Mouse (Mus musculus) brain, adult 10 weeks (tissue): Measurements from ENCODE around the gene Pip5k1a. TPM values are rescaled to one million over a fixed set of nuclear protein-coding genes. Genes with fewer than 3 reads are reported as not detected.

ENCODE experiments used
- polyA plus RNA-seq: library from polyadenylated mRNA; stranded (reverse); fragments of 350-450 nt; fragmentation: Illumina TruSeq; extraction: RNeasy Lipid Tissue Mini Kit (QIAGEN cat#74804); gene quantifications from one replicate; pipeline ENCODE4 v1.2.3, GENCODE M21; 2015; ENCODE audit warnings: low read depth, low replicate concordance

The Pip5k1a gene
- 44.0 TPM for polyA plus RNA-seq

DNA sequence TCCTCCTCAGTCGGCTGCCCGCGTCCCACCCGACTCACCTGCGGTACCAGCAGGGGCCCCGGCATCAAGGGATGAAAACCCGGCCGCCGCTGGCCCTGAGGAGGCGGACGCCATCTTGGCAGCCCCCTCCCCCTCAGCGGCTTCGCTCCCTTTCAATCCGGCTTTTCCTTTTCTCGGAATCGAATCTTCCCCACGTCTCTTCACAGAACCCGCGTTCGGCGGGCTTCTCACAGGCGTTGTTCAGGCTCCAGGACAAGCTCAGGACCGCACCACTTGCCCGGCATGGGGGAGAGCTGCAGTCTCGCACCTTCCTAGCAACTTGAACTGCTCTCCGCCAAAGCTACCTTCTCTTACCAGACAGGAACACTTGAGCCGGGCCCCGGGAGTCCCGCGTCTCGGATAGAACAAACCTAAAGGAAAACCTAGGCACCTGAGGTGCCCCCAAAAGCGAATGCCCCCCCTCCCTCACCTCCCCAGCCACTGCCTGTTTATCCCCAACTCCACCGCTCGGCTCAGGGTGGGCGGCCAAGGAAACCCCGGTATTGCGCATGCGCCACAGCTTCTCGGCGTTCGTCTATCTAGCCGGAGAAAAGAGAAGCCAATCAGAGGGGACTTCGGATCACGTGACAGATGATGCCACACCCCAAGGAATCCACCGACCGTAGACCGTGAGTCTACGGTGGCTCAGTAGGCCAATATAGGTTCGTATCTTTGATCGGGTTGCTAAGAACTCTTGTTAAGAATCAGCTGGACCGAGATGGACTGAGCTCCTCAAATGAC, at the start of gene Pip5k1a:
Gene Pip5k1a, minus strand, starts transcription at position 593 of the 780 bp plus-strand sequence.

DNA sequence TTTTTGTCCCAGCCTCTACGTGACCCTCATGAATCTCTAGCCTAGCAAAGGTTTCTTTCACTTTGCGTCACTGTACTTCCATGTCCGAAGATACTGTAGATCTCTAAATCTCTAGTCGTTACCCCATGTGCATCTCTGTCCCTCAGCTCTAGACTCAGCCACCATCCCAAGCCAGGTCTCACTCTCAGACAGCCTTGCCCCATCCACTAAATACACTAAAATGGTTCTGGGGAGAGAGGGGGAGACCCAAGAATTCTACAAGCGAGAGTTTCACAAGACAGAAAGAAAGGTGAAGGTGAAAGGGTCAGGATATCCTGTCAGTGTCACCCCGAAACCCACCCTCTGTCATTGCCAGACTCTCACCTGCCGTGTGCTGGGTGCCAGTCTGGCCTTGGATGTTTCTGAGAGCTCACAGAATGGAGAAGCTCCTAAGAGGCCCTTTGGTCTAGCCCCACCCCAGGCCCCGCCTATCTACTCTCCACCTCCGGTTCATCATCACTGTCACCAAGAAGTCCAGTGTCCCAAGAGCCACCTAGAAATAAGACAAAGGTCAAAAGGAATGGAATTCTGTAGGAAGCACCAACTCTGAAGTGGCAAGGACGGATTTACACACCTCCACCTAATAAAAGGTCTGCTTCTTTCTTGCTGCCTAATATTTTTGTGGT, 35.4 kb upstream of the Pip5k1a start, which contains the start of gene Tnfaip8l2:
Gene Tnfaip8l2, minus strand, starts transcription at position 409 of the 665 bp plus-strand sequence.

DNA sequence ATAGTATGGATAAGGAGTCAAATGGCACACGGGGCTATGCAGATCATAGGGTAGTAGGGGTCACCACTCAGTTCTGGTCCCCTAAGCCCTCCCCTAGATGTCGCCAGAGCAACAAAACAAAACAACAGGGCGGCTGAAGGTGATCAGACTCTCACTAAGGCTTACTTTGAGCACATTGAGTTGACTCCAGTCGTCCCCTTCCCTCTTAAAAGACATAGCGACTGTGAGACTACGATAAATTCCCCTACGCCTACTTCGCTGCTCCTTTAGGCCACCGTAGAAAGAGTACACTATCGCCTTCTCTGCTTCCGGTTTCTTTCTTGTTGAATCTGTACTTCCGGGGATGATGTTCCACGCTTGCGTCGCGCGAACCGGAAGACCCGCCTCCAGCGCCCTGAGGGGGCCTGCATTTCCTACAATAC, 27.0 kb upstream of the Pip5k1a start, which contains the start of the genes Scnm1 and Lysmd1:
Gene Scnm1, minus strand, starts transcription at position 332 of the 422 bp plus-strand sequence.
Gene Lysmd1, plus strand, starts transcription at position 409 of the 422 bp plus-strand sequence.

DNA sequence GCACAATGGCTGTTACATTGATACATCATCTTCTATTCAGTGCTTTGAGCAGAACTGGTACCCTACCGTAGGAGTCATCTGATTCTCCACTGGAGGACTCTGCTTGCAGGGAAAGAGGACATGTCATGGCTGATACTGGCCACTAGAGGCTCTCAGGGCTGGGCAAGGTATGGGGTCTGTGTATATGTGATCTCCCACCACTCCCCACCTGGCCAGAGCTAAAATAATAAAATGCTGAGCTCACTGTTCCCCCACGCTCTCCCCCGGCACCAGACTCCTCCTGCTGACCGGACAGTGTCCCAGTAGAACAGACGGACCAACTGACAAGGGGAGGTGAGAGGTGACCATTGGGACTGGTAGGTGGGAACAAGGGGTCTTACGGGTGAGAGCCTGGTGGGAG, 17.5 kb upstream of the Pip5k1a start, which contains the start of gene Tmod4:
Gene Tmod4, plus strand, starts transcription at position 231 of the 400 bp plus-strand sequence.

DNA sequence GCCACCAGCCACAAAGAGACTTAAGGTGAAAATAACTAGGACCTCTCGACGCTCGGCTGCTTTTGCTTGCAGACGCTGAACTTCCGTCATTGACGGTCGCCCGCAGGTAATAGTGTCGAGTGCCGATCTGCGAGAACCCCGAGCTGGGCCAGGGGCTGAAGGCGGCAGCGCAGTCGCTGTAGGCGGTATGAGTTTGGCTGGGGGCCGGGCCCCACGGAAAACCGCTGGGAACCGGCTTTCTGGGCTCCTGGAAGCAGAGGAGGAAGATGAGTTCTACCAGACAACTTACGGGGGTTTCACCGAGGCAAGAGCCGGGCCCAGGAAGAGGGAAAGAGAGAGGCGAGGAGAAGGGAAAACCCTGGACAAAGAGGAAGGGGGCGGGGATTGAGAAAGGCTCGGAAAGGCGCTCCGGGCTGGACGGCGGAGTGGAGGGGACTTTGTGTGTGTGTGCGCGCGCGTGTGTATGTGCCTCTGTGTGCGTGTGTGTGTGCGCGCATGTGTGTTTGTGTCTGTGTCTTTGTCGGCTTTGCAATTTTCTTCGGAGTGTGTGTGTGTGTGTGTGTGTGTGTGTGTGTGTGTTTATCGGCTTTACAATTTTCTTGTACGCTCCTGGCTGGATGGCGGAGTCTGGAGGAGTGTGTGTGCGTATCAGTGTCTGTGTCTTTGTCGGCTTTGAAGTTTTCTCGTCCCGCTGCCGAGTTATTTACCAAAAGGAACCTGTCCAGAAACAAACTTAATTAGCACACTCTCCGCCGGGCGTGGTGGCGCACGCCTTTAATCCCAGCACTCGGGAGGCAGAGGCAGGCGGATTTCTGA, 4.4 kb upstream of the Pip5k1a start, which contains the start of gene Vps72:
Gene Vps72, plus strand, starts transcription at position 112 of the 816 bp plus-strand sequence.

DNA sequence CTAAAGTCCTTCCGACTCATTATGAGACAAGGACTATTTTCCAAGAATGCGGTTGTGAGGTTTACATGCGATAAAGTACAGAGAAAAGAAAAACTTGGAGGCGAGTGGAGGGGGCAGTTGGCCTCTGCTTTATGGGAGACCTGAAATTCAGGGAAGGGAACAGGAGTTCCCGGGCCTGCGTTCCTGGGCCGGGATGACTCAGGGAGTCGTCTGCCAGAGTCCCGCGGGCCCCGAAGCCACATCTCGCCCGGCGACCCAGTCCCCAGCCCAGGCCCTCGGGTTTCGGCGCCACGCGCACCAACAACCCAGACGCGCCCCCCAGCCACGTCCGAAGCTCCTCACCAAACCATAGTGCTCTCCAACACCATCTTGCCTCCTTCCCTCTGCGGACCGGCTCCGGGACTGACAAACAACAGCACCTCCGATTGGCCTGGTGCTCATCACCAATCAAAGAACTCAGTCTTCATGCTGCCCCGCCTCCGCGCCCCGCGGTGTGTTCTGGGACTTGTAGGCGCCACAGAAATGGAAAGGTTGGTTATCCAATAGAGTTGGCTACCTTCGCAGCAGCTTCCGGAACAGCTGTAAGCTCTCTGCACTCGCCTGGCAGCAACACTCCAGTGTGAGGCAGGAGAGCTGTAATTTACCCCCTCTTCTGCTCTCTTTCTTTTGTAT, 64.4 kb downstream of the Pip5k1a start, which contains the start of gene Psmd4:
Gene Psmd4, minus strand, starts transcription at position 449 of the 672 bp plus-strand sequence.

DNA sequence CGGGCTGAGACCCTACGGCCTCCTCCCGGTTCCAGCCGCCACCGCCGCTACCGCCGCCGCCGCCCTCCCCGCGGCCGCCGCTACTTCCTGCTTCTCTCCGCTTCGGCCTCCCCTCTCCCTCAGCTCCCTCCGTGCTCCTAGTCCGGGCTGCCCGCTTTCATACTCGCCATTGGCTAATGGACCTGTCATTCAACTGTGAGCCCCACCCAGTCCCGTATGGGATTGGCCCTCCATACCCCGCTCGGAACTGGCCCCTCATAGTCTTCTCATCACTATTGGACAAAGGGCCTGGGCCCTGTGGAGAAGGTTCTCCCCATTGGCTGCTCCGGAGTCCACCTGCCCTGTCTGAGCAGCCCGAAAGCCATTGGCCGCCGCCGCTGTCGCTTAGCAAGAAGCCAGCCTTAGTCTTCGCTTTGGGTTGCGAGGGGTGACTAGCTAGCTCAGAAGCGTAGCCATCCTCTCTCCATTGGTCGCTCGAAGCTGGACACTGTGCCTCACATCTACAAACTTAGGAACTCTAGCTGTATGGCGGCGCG, 91.3 kb downstream of the Pip5k1a start, which contains the start of gene Zfp687:
Gene Zfp687, minus strand, starts transcription at position 112 of the 536 bp plus-strand sequence.

Other genes starting within 250 kb of the Pip5k1a start
- gene Psmb4, start 220.0 kb downstream of the Pip5k1a start, polyA plus RNA-seq = 315 TPM
- gene Selenbp1, start 173.9 kb downstream of the Pip5k1a start, polyA plus RNA-seq = 17.2 TPM
- 16.9 TPM for gene Rfx5, start 152.9 kb downstream of the Pip5k1a start, polyA plus RNA-seq
- 41.1 TPM for gene Pi4kb, start 132.2 kb downstream of the Pip5k1a start, polyA plus RNA-seq
- gene Zfp687, start 91.5 kb downstream of the Pip5k1a start, polyA plus RNA-seq = 16.9 TPM
- gene Psmd4, start 64.3 kb downstream of the Pip5k1a start, polyA plus RNA-seq = 176 TPM
- 44.7 TPM for gene Vps72, start 4.1 kb upstream of the Pip5k1a start, polyA plus RNA-seq
- 1.2 TPM for gene Tmod4, start 17.5 kb upstream of the Pip5k1a start, polyA plus RNA-seq
- 83.6 TPM for gene Scnm1, start 27.1 kb upstream of the Pip5k1a start, polyA plus RNA-seq
- 24.7 TPM for gene Lysmd1, start 27.2 kb upstream of the Pip5k1a start, polyA plus RNA-seq
- gene Tnfaip8l2, start 35.4 kb upstream of the Pip5k1a start, polyA plus RNA-seq = 5.0 TPM
- 14.4 TPM for gene Sema6c, start 53.5 kb upstream of the Pip5k1a start, polyA plus RNA-seq
- 7.1 TPM for gene Gabpb2, start 111.0 kb upstream of the Pip5k1a start, polyA plus RNA-seq
- 68.9 TPM for gene Cdc42se1, start 121.8 kb upstream of the Pip5k1a start, polyA plus RNA-seq
- gene Mllt11, start 125.2 kb upstream of the Pip5k1a start, polyA plus RNA-seq = 414 TPM
- gene Gm128, start 134.7 kb upstream of the Pip5k1a start, polyA plus RNA-seq = 0.30 TPM
- not detected for gene Bnipl, start 144.3 kb upstream of the Pip5k1a start, polyA plus RNA-seq
- gene Mindy1, start 174.4 kb upstream of the Pip5k1a start, polyA plus RNA-seq = 26.8 TPM
- gene Prune1, start 175.1 kb upstream of the Pip5k1a start, polyA plus RNA-seq = 23.6 TPM
- gene Anxa9, start 200.2 kb upstream of the Pip5k1a start, polyA plus RNA-seq = 0.73 TPM
- 101 TPM for gene Cers2, start 207.9 kb upstream of the Pip5k1a start, polyA plus RNA-seq